Mouse (Mus musculus) gastrocnemius, postnatal 10 days (tissue): ENCODE measurements around the gene Psmb3. TPM values are rescaled to one million over a fixed set of nuclear protein-coding genes. Genes with fewer than 3 reads are reported as not detected.

Source experiments
- DNase-seq: peaks from one replicate; pipeline ENCODE4 v3.0.0; 2021; ENCODE audit warnings: mixed read lengths
- microRNA-seq, 2 experiments: library from miRNA; unstranded; fragments of <30 nt; microRNA quantifications; one replicate each; pipeline ENCODE4 v1.2.0; 2021
- total RNA-seq, 2 experiments: library from RNA; stranded (reverse); gene quantifications; 2 replicates each; pipeline ENCODE4 v1.2.3; 2021

Psmb3 gene
- total RNA-seq, 2 experiments from 2014 or later = 174 to 190 TPM

GRCm38 (mm10) chr11:97758125-97758524 is 54.9 kb downstream of the Psmb3 start:
- no peak for DNase-seq

GRCm38 (mm10) chr11:97758942-97759341 is 55.7 kb downstream of the Psmb3 start:
- DNase-seq = no peak

- DNase-seq = no peak
Observed at GRCm38 (mm10) chr11:97761638-97762037, 58.4 kb downstream of the Psmb3 start.

Small RNAs within 50 kb of the gene (microRNA-seq; reads per million reads assigned to microRNA genes)
- 0 to 0.64 reads per million in 2 experiments for gene Gm24158
- 0 to 0.64 reads per million in 2 experiments for gene Mir6927
- gene Mir8102 = 0 reads per million in 2 experiments

Other genes starting within 250 kb of the Psmb3 start
- gene 4933428G20Rik, start 203.1 kb upstream of the Psmb3 start, total RNA-seq = not detected
- 1 to 10 TPM; 1.1 to 1.4 TPM for gene Srcin1, start 127.2 kb upstream of the Psmb3 start, total RNA-seq
- under 1 TPM; 0.59 to 0.68 TPM for gene Epop, start 73.7 kb upstream of the Psmb3 start, total RNA-seq
- 10 to 100 TPM; 32.2 to 32.4 TPM for gene Mllt6, start 40.0 kb upstream of the Psmb3 start, total RNA-seq
- 10 to 100 TPM; 84.5 to 99.4 TPM for gene Cisd3, start 17.6 kb upstream of the Psmb3 start, total RNA-seq
- 10 to 100 TPM; 11.9 to 18.6 TPM for gene Pcgf2, start 2.9 kb upstream of the Psmb3 start, total RNA-seq
- gene Pip4k2b, start 41.3 kb downstream of the Psmb3 start, total RNA-seq = 10 to 100 TPM; 46.8 to 49.7 TPM
- 1 to 10 TPM; 8.4 to 9.7 TPM for gene Cwc25, start 63.2 kb downstream of the Psmb3 start, total RNA-seq
- gene 1700001P01Rik, start 72.5 kb downstream of the Psmb3 start, total RNA-seq = not detected
- 100 to 1,000 TPM; 793 to 832 TPM for gene Rpl23, start 79.0 kb downstream of the Psmb3 start, total RNA-seq
- 10 to 100 TPM; 46.3 to 68.4 TPM for gene Lasp1, start 95.6 kb downstream of the Psmb3 start, total RNA-seq
- 1 to 10 TPM in 1 of 2 experiments, under 1 TPM in 1; 0.95 to 1.1 TPM for gene B230217C12Rik, start 137.4 kb downstream of the Psmb3 start, total RNA-seq
- gene Fbxo47, start 180.8 kb downstream of the Psmb3 start, total RNA-seq = under 1 TPM; 0.31 to 0.56 TPM